1 mouse cellular context compared by ENCODE assay signal in genomic region chr19:46031689-46032432, GRCm38 (mm10).
TF ChIP-seq lines count a peak whose summit lies in the region.

No protein-coding gene starts in this region.

TF ChIP-seq in MEL, 35 proteins besides CTCF, POLR2A, EP300 and RAD21:
- TF ChIP-seq SIN3A (IDR thresholded peaks at IDR 0.05; ENCODE audit: low read length) (no peak), POLR2AphosphoS2 (IDR thresholded peaks at IDR 0.05; ENCODE audit: low read length) (peak; percentile 33), ZNF384 (IDR thresholded peaks at IDR 0.05; ENCODE audit: low read depth, low read length) (no peak)
